Mouse (Mus musculus): Measurements from ENCODE around the gene Rimbp2.

Rimbp2 gene

DNA sequence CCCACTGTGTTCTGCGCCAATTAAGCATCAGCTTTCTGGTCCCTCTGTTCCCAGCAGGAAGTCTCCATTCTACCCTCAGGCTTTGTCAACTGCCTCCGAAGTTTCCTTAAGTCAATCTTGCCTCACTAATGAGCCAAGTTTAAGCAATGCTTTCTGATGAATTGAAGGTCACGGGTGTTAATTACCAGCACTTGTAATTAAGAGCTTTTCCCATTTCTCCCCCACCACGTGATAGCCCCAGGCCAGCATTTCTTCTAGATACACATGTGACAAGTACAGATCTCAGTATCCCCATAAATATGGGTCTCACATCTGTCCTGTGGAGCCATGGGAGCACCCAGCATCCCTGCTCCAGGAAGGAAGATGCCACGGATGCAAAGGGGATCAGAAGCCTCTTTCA, 20.5 kb downstream of the Rimbp2 start:
- WGBS: 52% methylated on average over 5 of the region's 5 CpGs

DNA sequence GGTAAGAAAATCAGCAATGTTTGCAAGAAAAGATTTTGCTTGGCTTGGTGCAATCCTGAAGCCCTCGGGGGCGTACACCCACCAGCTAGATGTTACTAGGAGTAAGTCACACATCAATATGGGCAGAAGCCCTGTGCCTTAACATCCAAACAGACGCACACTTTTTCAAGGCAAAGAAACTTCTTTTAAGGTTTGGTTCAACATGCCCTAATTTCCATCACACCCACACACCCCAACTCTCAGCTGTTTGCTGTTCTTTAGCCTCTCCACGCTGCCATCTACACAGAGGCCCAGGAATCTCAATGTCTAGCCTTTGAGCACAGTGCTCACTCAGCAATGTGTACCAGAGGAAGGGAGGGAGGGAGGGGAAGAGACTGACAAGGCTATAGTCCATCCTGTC, 28.2 kb downstream of the Rimbp2 start:
- 47% methylated on average over 4 of the region's 4 CpGs for WGBS

DNA sequence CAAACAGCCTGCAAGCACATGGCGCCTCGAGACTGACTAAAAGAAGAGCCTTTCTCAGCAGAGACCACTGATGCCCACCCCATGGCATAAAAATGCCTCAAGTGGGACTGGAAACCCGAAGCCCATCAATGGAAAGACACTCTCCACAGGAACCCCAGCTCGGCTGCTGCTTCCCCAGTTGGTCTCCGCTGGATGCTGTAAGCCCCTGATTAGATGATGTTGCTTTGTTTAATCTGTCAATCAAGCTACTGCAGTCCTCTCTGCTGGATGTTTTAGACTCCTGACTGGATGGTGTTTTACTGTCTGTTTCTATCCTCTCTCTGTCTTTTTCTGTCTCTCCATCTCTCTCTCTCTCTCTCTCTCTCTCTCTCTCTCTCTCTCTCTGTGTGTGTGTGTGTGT, 33.2 kb downstream of the Rimbp2 start:
- 57% methylated on average over 5 of the region's 5 CpGs for WGBS

DNA sequence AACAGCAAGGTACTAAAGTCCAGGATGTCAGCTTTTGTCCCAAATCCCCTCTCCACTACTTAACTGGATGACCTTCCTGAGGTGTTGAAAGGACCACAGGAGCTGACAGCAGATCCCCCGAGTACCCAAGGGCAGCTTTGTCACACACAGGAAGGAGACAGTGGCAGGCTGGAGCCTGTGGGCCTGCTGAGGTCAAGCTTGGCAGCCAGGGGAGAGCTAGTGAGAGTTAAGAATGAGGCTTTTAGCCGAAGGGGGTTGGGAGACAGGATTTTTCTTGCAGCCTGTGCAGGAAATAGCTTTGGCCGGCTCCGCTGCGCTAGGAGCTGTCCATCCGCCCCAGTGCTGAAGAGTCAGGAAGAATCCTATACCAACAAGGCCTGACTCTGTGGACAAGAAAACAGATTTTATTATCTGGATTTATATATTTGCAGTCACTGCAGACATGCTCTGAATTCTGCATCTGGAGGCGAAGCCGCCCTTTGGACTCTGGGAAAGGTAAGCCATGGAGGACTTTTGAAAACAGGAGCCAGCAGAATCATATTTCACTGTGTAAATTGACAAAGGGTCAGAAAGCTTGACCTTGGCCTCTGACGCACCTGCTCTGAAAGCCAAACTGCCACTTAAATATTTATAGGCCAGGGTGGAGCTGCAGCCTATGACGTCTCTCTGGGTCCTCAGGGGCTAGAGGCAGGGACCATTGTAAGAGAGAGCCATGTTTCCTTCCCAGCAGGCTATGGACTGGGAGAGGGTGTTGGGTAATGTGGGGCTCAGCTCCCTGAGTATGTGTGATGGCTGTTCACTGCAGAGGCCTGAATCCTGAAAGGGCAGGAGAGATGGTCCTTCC, 35.9 kb downstream of the Rimbp2 start:
- WGBS: 45% methylated on average over 10 of the region's 10 CpGs

DNA sequence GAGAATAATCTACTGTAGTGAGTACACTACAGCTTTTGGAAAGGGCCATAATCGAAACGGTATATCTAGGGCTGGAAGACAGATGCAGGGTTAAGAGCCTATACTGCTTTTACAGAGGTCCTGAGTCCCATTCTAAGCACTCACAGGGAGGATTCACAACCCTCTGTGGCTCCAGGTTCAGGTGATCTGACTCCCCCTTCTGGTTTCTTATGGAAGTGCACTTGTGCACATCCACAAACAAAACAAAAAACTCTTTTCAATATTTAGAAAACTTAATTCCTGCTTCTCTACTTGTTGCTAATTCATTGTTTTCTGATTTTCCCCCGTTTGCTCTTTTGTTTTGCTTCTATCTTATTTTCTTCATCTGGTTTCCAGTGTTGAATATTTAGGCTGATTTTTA, 39.5 kb downstream of the Rimbp2 start:
- 81% methylated on average over 3 of the region's 3 CpGs for WGBS

DNA sequence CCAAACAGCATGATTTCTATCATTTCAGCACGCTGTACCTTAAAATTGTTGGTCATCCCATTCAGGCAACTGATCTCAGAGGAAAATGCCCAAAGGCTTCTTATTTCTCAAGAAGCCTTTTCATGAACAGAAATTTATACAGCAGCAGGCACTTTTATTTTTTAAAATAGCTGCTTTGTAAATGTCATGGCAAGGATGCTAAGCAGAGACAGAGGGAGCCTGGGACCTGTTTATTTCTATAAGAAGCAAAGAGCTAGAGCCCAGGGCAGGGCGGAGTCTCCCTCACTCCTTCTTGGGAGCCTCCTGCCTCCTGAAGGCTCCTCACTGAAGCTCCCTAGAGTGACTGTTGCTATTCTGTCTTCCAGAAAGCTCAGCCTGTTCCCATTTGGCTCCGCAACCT, 40.9 kb downstream of the Rimbp2 start:
- 58% methylated on average over 3 of the region's 3 CpGs for WGBS

DNA sequence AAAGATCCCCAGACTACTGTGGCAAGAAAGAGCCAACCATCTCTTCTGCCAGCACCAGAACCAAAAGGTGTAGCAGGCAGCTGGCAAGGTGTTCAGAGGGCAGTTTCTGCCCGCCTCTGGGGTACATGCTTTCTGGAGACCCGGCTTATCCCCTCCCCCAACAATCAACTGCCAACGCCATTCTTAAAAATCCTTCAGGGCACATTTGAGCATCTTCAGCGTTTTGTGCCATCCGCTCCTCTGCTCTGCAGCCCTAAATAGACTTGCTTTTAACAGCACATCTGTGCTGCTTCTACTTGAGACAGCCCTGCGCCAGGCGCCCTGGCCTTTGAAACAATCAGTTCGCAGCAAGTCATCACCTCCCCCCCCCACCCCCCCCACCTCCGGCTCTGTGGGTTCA, 41.7 kb downstream of the Rimbp2 start:
- WGBS: 35% methylated on average over 9 of the region's 9 CpGs

DNA sequence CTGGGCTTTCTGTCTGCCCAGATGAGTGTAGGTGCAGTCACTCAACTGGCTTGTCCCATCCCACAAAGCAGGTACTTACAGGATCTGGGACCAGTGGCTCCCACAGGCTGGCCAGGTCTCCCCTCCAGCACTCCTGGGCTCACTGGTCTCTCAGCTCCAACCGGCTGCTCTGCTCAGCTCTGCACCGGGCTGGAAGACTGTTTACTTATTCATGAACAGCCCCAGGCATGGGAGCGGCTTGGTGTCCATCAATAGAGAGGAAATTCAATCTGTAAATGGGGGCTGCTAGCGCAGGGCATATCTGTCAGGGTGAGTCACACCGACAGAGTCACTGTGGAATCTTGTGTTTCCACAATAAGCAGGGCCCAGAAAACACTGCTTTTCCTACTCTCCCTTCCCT, 49.2 kb downstream of the Rimbp2 start:
- WGBS: 33% methylated on average over 5 of the region's 5 CpGs

DNA sequence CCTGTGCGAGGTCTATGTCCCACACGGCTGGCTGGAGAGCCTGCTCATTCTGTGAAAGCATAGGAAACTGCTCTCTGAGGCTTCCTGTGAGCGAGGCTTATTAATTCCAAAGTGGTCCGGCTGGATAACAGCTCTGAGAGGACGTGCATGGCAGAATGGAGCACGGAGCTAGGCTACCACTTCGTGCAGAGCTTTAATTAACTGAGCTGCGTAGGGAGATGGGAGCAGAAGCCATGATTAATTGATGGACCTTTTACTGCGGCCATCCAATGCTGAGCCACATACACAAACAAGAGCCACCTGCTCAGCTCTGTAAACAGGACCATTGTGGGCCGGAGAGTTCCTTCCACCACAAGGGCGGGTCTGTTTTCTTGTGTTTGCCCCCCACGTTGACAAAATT, 50.2 kb downstream of the Rimbp2 start:
- WGBS: 41% methylated on average over 12 of the region's 12 CpGs

DNA sequence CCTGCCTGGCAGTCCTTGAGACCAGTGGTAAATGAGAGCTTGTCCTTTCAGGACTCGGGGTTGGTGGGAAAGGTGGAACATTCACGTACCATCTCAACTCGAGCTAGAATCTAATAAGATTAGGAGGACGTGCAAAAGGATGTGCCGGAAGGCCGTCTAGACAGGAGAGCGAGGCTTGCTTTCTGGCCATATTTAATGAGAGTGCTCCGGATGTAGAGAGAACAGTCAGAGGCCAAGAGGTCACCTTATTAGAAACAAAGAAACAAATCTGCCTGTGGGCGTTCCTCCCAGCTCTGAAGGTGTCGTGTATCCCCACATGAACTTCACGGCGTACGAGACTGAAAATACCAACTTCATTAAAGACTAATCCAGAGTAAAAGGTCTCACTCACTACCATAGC, 53.3 kb downstream of the Rimbp2 start:
- 72% methylated on average over 13 of the region's 13 CpGs for WGBS

DNA sequence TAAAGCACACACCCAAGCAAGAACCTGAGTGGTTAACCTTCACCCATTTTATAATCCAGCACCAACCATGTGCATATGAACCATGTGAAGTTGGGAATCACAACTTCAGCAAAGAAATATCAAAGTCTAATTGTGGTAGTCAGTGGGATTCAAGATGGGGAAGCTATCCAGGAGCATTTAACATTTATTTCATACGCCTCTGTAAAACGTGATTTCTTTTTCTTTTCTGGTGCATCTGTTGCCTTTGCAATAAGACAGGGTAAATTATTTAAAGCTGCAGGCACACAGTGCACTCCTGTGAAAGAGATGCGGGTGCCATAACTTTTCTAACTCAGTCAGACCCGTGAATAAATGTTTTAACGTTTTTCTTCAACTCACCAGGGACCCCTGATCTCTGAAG, 58.4 kb downstream of the Rimbp2 start:
- 42% methylated on average over 5 of the region's 5 CpGs for WGBS

DNA sequence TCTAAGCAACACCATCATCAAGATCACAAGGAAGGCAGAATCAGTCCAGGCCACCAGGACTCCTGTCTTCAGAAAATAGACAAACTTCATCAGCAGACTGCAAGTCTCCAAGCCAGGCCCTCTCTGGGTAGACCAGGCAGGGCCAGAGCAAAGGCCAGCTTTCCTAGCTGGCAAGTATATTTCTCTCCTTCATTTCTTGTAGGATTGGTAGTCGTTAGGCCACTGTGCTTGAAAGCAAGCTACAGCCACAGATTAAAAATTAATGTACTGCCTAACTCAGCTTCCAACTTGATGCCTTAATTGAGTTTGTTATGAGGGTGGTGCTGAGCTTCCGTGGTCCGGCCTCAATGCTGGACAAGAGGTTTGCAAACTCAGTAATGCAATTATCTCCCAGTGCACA, 65.7 kb downstream of the Rimbp2 start:
- WGBS: 67% methylated on average over 3 of the region's 3 CpGs

DNA sequence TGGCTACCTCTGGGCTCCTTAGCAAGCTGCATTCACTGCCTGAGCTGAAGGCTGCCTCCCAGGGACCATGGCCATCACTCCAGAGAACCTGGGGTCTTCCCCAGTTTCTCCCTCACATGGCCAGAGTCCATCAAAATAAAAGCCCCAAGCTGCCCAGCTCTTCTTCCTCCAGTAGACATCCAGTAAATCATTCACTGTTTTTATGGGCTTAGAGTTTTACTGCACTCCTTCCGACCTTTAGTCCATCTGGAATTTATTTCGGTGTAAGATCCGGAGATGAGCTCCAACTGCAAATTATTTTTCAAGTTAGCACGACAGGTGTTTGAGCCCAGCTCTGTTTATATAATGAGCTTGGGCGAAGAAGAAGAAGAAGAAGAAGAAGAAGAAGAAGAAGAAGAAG, 69.0 kb downstream of the Rimbp2 start:
- WGBS: 56% methylated on average over 5 of the region's 5 CpGs

DNA sequence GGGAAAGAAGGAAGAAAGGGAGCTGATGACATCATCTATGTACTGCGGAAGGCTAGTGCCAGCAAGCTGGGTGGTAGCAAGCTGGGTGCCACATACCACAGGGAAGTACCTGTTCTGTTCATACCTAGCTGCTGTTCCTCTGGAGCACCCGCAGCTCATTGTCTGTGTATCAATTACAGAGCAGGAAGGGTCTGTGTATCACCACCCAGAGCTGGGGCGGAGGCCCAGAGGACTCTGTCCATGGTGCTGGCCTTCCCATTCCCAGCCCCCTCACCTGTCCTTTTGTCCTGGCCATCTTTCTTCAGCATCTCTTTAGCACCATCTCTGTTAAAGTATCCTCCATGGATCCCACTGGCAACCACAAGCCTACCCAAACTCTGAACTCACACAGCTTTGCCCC, 74.2 kb downstream of the Rimbp2 start:
- 57% methylated on average over 3 of the region's 3 CpGs for WGBS

DNA sequence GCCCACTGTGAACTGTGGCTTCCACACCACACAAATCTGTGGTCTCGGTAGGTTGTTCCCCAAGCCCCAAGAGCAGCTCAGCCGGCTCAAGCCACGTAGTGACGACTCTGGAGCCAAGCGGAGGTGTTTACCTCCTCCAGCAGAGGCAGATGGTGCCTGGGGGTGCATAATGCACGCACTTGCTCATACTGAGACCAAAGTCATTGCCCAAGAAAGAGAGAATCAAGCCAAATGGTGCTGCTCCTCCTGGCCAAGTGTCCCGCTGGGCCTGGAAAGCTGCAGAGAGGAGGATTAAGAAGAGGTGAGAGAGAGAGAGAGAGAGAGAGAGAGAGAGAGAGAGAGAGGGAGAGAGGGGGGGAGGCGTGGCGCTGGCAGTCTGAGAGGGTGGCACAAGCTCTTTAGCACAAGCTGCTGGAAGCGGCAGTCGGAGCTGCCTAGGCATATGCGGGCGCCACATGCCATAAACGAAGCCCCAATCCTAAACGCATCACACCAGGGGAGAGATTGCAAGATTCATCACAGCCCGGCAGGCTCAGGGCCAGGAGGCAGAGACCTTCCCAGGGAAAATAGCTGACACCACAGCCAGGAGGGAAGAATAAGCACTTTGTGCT, 75.8 kb downstream of the Rimbp2 start:
- WGBS: 7% methylated on average over 16 of the region's 16 CpGs

DNA sequence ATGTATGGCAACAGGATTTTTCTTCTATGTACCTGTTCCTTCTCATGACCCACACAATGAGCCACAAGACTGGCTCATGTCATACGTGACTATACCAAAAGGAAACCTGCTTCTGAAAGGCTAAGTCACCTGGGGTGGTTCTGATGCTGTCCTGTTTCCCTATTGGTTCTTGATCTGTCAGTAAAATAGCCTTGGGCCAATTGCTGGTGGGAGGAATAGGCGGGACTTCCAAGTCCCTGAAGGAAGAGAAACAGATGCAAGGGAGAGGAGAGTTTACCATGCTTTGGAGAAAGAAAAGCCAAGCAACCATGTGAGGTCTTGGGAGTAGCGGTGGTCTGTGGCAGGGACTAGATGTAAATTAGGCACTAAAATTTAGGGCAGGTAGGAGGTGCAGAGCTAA, 81.6 kb downstream of the Rimbp2 start:
- WGBS: 58% methylated on average over 3 of the region's 3 CpGs

DNA sequence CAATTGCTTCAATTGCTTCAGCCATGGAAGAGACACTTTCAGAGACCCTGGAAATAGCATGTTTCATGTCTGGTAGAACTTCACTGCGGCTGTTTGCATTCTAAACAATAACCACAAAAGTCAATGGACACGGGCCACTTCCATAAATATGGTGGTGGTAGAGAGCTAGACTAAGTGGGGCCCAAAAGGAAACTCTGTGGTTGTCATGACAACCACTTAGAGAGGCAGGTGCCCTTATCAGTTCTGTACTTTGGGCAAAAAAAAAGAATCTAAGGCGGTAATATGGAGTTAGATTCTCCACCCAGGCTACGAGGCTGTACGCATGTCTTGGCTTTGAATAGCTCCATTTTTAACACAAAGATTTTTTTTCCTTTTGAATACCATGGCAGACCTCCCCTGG, 86.5 kb downstream of the Rimbp2 start:
- WGBS: 55% methylated on average over 5 of the region's 5 CpGs

DNA sequence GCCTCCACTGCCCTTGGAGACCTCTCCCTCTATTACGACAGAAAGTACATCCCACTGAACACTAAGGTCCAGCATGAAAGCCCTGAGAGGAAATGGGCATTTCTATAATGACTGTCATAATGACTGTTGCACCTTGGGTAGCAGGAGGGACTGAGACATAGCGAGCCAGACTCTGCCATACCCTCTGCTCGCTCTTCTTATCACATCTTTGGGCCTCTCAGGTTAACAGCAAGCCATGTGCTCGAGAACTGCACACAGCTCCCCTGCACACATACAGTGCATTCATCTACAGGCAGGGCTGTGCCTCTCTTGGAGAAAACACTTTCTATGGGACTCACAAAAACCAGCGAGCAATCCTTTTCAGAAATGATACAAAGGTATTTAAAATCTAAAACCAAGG, 87.0 kb downstream of the Rimbp2 start:
- whole genome bisulfite sequencing: 86% methylated on average over 5 of the region's 5 CpGs

DNA sequence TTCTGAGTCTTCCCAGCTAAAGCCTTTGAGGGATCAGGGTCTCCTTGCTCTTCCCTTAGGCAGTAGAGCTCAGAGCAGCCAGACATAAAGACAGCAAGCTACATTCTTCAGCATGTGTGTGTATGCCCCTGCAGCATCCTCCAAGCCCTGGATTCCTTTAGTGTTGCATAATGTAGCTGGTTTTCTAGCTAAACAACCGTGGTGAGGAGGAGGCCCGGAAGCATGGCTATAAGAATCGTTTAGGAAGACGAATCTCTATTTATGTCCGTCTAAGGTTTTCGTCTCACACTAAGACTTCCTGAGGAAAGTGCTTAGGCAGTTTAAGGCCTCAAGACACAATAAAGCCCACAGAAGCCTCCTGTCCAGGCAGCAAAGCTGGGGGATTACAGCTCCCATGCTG, 89.8 kb downstream of the Rimbp2 start:
- WGBS: 27% methylated on average over 6 of the region's 6 CpGs

DNA sequence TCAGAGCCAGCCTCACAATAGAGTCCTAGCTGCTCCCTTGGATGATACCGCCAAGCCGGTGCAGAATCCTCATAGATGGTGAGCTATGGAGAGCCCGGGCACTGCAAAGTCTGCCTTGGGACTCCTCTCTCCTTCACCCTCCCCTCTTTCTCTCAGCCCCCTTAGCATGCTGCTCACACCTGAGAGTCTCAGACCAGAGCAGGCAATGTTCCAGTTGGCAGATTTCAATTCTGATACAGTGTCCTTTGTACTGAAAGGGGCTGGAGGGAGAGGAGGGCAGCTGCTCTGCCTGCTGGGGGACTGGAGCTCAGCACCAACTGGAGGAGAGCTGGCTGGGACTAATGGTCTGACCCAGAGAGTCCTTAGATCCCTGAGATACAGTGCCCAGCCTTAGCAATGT, 92.4 kb downstream of the Rimbp2 start:
- WGBS: 81% methylated on average over 3 of the region's 3 CpGs

DNA sequence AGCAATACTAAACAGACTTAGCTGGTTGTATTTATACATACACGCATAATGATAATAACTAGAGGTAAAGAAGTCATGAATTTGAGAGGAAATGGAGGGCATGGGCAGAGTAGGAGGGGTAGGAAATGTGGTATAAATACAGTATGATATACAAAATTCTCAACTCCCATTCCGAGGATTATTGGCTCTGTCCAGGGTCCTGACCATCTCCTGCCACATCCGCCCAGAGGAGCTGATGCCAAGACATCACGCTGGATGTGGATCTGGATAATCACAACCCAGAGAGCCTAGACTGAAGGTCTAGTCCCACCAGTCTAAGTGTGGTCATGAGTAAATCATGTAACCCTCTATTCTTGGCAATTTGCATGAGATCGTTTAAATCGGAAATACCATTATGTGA, 100.5 kb downstream of the Rimbp2 start:
- WGBS: 71% methylated on average over 6 of the region's 6 CpGs

DNA sequence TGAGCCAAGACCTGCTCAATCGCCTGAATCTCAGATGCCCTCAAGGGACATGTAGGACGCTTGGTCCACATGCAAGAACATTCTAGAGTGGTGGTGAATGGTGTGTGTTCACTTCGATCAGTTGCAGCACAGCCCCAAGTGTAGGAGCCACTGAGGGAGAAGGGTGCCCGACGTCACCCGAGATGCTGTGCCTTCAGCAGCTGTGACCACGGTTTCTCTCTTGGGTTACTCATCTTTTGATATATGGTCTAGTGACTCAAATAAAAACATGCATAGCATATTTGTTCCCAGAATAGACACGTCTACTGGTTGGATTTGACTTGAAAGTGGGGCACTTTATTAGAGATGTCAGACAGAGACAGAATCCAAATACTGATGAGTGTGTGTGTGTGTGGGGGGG, 105.5 kb downstream of the Rimbp2 start:
- WGBS: 45% methylated on average over 8 of the region's 8 CpGs

DNA sequence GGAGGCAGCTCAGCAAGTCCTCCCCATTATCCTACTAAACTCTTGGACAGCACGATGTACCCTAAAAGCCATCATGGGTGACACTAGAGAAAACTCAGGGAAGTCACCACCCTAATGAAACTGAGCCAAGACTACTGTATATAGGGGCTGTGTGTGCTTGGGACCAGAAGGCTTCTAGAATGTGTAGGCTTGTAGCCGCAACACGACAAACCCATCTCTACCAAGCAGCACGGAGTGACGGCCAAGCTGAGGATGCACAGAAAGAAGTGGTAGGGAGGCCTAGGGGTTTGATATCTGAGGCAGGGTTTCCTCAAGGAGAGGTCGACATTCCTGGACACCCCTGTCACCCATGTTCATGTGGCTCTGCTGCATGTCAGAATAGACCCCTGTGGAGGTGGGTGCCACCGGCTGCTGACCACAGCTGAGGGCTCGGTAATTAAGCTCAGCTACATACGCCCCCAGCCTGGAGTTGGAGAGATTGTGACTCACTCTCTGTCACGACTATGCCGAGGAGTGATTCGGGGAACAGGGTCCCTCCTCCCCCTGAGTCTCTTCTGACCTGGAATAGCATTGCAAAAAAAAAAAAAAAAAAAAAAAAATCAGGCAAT, 106.7 kb downstream of the Rimbp2 start:
- 47% methylated on average over 12 of the region's 12 CpGs for WGBS
